Mouse (Mus musculus) retina, embryonic 14.5 days (tissue): ENCODE data around the gene Rnf6.

ENCODE experiments used
- DNase-seq: peaks from one replicate; pipeline ENCODE4 v3.0.0-alpha.2; 2015; ENCODE audit warnings: low spot score

Gene Rnf6

DNA sequence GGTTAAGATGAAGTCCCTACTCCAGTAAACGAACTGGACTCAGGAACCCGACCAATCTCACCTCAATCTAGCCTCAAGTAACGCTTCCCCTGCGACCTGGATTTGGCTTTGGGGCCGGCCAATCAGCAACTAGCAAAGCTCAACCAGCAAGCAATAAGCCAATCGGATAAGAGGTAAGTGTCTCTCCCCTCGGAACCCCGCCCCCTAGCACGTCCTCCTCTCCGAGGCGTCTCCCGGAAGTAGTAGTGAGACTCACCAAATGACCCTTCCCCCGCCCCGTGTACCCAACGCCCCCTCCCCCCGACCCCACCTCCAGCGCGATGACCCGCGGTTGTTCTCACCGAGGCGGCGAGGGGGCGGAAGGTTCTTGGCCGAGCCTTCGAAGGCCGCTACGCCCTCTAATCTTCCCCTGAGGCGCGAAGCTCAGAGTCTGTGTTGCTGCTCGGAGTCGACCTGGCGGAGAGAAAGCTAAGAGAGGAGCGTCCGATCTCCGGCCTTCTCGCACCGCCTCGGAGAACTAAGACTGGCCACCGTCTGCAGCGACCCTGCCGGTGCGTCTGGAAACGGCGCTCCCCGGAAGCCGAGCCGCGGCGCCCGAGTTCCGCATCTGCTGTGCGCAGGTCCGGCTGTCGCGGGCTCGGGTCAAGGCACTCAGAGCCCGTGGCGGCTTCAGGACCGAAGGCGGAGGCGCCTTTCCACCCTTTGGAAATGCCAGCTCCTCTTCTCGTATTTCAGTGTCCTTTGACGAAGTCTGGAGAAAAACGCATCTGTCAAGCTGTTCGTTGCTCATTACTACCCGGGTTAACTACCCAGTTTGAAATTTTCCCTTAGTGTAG lies at the start of gene Rnf6:
Gene Rnf6 (minus strand): TSS at position 677 of the 836 bp plus-strand sequence.
- DNase-seq: peak; percentile 94

DNA sequence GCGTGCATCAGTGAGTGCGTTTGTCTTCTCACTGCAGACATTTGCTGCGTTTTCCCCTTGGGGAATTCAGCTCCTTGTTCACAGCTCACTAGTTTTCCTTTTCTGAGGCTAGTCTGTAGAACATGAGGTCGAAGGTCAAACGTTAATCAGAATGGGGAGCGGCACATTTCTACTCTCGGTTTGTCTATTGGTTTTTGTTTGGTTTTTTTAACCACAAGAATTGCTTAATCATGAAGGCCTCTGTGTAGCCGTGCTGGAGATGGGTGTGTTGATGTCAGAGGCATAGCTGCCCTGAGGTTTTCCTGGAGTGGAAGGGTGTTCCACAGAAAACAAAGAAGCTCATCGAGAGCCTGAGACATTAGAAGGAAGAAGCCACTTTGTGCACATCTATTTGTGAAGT lies 49.2 kb upstream of the Rnf6 start:
- DNase-seq: no peak

- DNase-seq: no peak
Measured at GRCm38 (mm10) chr5:146267776-146268175, 46.4 kb upstream of the Rnf6 start.

DNA sequence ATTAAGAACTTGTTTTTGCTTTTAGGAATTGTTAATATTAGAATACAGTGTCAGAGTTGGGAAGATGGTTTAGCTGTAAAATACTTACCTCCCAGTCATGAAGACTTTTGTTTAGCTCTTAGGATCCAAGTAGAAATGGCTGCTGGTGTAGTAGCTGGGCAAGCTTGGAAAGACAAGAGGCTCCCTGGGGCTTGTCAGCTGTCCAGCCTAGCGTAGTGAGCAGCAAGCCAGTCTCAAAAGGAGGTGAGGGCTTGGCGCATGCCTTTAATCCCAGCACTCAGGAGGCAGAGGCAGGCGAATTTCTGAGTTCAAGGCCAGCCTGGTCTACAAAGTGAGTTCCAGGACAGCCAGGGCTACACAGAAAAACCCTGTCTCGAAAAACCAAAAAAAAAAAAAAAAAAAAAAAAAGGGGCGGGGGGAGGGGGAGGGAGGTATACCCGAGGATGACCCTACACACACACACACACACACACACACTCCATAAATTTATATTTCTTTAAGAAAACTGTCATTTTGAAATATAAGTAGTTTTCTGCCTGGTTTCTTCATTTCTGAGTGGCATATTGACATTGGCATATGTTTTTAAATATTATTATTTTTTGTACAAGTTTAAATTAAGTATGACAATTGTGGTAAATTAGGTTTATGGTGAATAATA lies 44.7 kb upstream of the Rnf6 start:
- DNase-seq: no peak

DNA sequence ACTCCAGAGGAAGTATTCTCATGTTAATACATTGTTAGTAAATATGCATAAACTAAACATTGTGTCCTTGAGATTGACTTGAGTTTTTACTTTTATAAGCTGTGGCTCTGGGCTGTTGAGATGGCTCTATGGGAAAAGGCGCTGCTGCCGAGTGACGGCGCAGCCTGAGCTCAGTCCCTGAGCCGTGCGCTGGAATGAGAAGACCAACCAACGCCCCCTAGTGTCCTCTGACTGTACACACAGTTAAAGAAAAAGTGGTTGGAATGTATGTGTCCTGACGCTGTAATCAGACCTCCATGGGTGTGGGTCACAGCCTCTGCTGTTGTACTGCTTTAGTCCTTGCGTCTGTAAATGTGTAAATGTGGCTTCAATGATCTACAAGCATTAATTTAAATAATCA lies 38.6 kb upstream of the Rnf6 start:
- DNase-seq: no peak

DNA sequence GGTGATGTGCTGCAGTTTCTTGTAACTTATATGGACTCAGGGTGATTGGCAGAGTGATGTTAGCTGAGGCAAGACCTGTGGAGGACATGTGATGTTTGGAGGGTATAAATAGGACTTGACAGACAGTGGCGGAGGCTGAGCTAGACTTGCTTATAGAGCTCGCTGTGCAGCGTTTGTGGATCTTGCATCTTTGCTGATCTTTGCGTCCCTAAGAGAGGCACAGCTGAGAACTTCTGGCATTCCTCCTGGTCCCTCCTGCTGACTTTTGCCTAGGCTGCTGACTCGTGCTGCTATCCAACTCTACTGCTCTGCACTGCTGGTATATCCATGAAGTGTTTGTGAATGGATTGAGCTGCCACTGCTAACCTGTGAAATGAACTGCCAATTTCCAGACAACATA lies 32.3 kb upstream of the Rnf6 start:
- no peak for DNase-seq

GRCm38 (mm10) chr5:146251663-146252429 lies 30.5 kb upstream of the Rnf6 start:
- DNase-seq: no peak

- no peak for DNase-seq
Measured at GRCm38 (mm10) chr5:146250369-146251075, 29.2 kb upstream of the Rnf6 start.

- DNase-seq: no peak
Measured at GRCm38 (mm10) chr5:146248746-146249145, 27.4 kb upstream of the Rnf6 start.

DNA sequence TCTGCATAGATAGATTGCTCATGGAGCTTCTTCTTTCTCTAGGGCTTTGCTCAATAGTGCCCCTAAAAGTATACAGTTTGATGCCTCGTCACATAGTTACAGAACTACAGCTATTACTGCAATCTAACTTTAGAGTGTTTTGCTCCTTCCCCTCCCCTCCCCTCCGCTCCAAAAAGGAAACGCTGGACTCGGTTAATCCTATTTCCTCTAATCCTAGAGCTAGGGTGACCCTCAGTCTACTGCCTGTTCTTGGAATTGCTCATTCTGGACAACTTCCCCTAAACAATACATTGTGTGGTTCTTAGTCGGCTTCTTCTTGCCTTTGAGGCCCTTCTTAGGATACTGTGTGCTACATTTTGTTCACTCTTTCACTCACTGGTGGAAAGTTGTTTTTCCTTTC lies 26.4 kb upstream of the Rnf6 start:
- no peak for DNase-seq

DNA sequence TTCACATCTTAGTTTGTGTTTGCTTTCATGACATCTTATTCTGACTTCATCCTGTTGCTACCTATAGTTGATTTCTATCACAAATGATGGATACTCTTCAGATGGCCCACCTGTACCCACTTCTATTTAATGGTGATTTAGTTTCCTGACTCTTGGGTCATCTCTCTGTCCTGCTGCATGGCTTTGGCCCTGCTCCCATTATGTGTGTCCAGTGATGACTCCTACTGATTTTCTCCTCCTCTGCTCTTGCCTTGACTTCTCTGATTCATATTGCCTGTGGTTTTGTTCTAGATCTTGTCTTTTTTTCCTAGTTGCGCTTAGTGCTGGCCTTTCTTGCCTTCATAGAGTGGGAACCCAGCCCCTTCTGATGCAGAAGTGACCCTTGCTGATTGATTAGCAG lies 25.0 kb upstream of the Rnf6 start:
- no peak for DNase-seq

GRCm38 (mm10) chr5:146245646-146246370 lies 24.5 kb upstream of the Rnf6 start:
- DNase-seq: no peak

- no peak for DNase-seq
Measured at GRCm38 (mm10) chr5:146245193-146245592, 23.8 kb upstream of the Rnf6 start.

- no peak for DNase-seq
Measured at GRCm38 (mm10) chr5:146241202-146241601, 19.8 kb upstream of the Rnf6 start.

GRCm38 (mm10) chr5:146240771-146241170 lies 19.4 kb upstream of the Rnf6 start:
- DNase-seq: no peak

GRCm38 (mm10) chr5:146238274-146238673 lies 16.9 kb upstream of the Rnf6 start:
- no peak for DNase-seq

DNA sequence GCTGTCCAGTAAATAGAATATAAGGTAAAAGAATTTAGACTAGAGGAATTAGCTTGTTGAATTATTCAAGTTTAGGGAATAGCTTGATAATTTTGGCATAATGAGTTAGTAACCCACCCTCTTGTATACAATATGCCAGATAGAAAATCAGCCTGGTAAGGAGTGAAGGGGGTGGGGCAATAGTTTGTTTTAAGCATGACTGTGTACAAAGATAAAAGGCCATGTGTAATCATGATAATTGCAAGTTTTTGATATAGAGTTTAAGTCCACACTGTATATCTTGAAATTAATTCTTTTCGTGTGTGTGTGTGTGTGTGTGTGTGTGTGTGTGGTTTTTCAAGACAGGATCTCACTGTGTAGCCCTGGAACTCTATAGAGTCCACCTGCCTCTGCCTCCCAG lies 13.0 kb upstream of the Rnf6 start:
- no peak for DNase-seq

GRCm38 (mm10) chr5:146232816-146233215 lies 11.5 kb upstream of the Rnf6 start:
- no peak for DNase-seq

DNA sequence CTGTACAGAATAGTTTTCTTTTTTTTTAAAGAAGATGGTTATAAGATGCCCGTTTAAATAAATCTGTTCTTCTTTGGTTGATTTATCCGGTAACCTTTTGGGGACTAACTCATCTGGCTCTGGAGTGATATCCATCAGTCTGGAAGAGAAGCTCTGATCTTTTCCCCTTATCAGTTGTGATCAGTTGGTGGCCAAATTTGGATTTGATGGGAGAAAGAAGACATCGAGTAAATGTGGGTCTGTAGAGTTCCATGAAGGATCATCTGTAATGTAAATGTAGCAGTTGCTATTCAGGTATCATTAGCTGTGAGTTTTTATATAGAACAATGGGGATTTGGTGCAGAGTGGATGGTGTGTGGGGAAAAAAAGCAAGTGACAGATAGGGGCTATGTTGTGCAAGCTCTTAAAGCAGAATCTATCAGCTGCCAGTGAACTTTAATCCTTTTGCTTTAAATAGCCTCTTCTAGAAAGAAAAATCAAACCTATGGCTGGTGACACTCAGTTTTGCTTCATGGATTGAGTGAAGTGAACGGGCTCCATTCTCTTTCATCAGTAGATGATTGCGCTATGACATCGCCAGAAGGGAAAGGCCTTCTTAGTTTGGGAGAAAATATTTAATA lies 10.8 kb upstream of the Rnf6 start:
- no peak for DNase-seq

- no peak for DNase-seq
Measured at GRCm38 (mm10) chr5:146231655-146231996, 10.3 kb upstream of the Rnf6 start.
